Mouse (Mus musculus) limb, embryonic 14.5 days (tissue): Measurements from ENCODE around the gene Cyb5r2. TPM values are rescaled to one million over a fixed set of nuclear protein-coding genes. Genes with fewer than 3 reads are reported as not detected.

ENCODE experiments used
- ATAC-seq: fragments of 200-750 bp; cut with Nextera tagmentation; 2 replicates; pipeline ENCODE4 v1.8.0; 2017; ENCODE audit warnings: low read depth, moderate number of reproducible peaks, moderate TSS enrichment; ENCODE audit not compliant: low FRiP score
- DNase-seq: peaks from one replicate; pipeline ENCODE4 v3.0.0-alpha.2; 2015; ENCODE audit warnings: low spot score
- H3K27ac ChIP-seq: fragments of 300-500 bp; sonication (generic); replicated peaks from 2 replicates; pipeline ENCODE4 v1.5.1; 2014; ENCODE audit warnings: low read depth, mild to moderate bottlenecking, low read length, moderate library complexity, mixed read lengths
- H3K27me3 ChIP-seq: fragments of 300-500 bp; sonication (generic); 2 replicates; pipeline ENCODE4 v1.6.1; 2014; ENCODE audit warnings: low read length, mixed read lengths; ENCODE audit not compliant: control insufficient read depth, insufficient read depth
- H3K36me3 ChIP-seq: fragments of 300-500 bp; sonication (generic); 2 replicates; pipeline ENCODE4 v1.6.1; 2014; ENCODE audit warnings: mild to moderate bottlenecking, low read length, moderate library complexity, mixed read lengths; ENCODE audit not compliant: control insufficient read depth, insufficient read depth
- H3K4me1 ChIP-seq: fragments of 300-500 bp; sonication (generic); 2 replicates; pipeline ENCODE4 v1.6.1; 2014; ENCODE audit warnings: antibody characterized with exemption, low read length, mixed read lengths; ENCODE audit not compliant: control insufficient read depth, insufficient read depth
- H3K4me2 ChIP-seq: fragments of 300-500 bp; sonication (generic); replicated peaks from 2 replicates; pipeline ENCODE4 v1.6.1; 2014; ENCODE audit warnings: low read depth, mild to moderate bottlenecking, low read length, moderate library complexity; ENCODE audit not compliant: severe bottlenecking
- H3K4me3 ChIP-seq: fragments of 300-500 bp; sonication (generic); replicated peaks from 2 replicates; pipeline ENCODE4 v1.5.1; 2014; ENCODE audit warnings: low read length
- H3K9ac ChIP-seq: fragments of 300-500 bp; sonication (generic); 2 replicates; pipeline ENCODE4 v1.6.1; 2014; ENCODE audit warnings: mild to moderate bottlenecking, low read depth, low read length, moderate library complexity; ENCODE audit not compliant: severe bottlenecking
- H3K9me3 ChIP-seq: fragments of 300-500 bp; sonication (generic); 2 replicates; pipeline ENCODE4 v1.6.1; 2016; ENCODE audit warnings: low read length; ENCODE audit not compliant: control insufficient read depth
- POLR2A ChIP-seq: fragments of 200-500 bp; IDR thresholded peaks from 2 replicates; pipeline ENCODE4 v1.8.0; 2012; ENCODE audit warnings: inconsistent platforms, mild to moderate bottlenecking, moderate library complexity, borderline replicate concordance; ENCODE audit not compliant: insufficient read depth, insufficient read length; ENCODE audit errors: extremely low read depth
- WGBS: fragments of 180-500 bp; shearing (Covaris S2); extraction: QIAGEN DNeasy Blood & Tissue Kit; methylation state at CpG from one replicate; pipeline ENCODE4 v1.1.7; 2014; 5-methylcytosine and 5-hydroxymethylcytosine counted together
- polyA plus RNA-seq, 2 experiments: library from polyadenylated mRNA; depleted of rRNA in 1 of 2; stranded (reverse) in 1 of 2; unstranded in 1 of 2; fragments of >200 nt; fragmentation: Nextera tagmentation in 1 of 2; extraction: Ambion mirVana in 1 of 2; gene quantifications; 2 replicates each; pipeline versions ENCODE4 v1.2.1 to v1.2.3; 2012 to 2014

Cyb5r2 gene
- polyA plus RNA-seq, 2 experiments = 0.14 to 0.23 TPM

DNA sequence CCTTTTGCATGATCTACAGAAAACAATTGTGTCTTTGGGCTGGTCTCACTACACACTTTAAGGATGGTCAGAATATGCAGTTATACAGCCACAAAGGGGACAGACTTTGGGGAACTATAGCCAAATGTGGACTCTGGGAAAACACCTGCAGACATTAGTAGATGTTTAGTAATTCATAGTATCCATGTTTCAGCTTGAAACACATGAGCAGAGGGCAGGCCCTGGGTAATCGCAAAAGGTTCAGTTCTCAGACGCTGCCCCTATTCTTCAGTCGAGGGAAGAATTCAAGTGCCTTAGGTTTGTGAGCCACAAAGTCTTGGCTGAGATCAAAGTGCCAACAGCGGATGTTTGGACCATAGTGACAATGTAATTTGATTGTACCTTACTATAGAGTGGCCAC is 13.4 kb downstream of the Cyb5r2 start:
- Histone ChIP-seq H3K27ac (no peak overlapping the region), H3K9ac (no peak overlapping the region), H3K4me2 (no peak overlapping the region), H3K4me1 (no peaks in the 10 kb centered on the region), H3K4me3 (no peak overlapping the region), H3K36me3 (peaks cover 31% of the 10 kb centered on the region), H3K27me3 (no peaks in the 10 kb centered on the region), H3K9me3 (no peaks in the 10 kb centered on the region)
- 84% methylated on average over 4 of the region's 4 CpGs for WGBS
- no peak for ATAC-seq
- no peak for DNase-seq
- TF ChIP-seq POLR2A = no peak

DNA sequence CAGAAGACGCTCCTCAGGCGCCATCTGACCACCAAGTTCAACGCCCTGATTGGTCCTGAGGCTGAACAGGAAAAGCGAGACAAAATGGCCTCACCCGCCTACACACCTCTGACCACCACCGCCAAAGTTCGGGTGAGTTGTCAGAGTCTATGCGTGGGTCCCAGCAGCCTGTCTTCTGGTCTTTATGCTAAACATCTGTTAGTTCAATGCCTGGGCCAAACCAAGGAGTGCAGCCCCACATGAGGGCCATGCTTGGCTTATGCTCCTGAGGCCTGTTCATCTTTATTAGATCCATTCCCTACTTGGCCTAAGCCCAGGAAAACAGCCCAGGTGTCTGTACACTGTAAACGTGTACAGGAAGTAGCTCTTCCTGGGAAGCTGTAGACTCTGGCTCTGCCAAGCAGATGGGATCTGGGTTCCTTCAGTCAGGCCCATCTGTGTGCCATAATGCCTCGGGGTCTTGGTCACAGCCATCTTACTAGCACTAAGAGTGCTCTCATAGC is 14.8 kb downstream of the Cyb5r2 start:
- ATAC-seq (peak; percentile 38; the same call in 1 of the 2 replicates), DNase-seq (peak; percentile 12)
- no peak overlapping the region for H3K27ac ChIP-seq
- TF ChIP-seq POLR2A = no peak
- H3K36me3 ChIP-seq = peaks cover 31% of the 10 kb centered on the region
- H3K27me3 ChIP-seq = no peaks in the 10 kb centered on the region
- H3K4me2 ChIP-seq = no peak overlapping the region
- WGBS = 70% methylated on average over 10 of the region's 10 CpGs
- H3K4me3 ChIP-seq = no peak overlapping the region
- H3K9ac ChIP-seq = no peak overlapping the region
- H3K9me3 ChIP-seq = no peaks in the 10 kb centered on the region
- H3K4me1 ChIP-seq = no peaks in the 10 kb centered on the region

DNA sequence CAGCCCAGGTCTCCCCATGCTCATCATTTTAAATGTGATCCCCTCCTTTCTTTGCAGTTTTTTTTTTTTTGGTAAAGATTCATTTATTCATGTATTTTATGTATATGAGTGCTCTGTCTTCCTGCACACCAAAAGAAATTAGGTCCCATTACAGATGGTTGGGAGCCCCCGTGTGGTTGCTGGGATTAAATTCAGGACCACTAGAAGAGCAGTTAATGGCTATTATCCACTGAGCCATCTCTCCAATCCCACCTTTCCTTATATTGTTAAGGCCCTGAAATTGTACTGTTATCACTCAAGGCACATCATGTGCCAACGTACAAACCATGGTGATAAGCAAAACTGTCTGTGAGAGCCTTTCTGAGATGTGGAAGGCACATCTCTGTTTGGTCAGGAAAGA is 19.1 kb downstream of the Cyb5r2 start:
- H3K4me2 ChIP-seq = no peak overlapping the region
- DNase-seq (peak; percentile 61), ATAC-seq (no peak)
- H3K36me3 ChIP-seq = peaks cover 16% of the 10 kb centered on the region; the same call in 1 of the 2 replicates
- WGBS = 48% methylated on average over 2 of the region's 2 CpGs
- H3K9me3 ChIP-seq = no peaks in the 10 kb centered on the region
- H3K27me3 ChIP-seq = no peaks in the 10 kb centered on the region
- no peak overlapping the region for H3K4me3 ChIP-seq
- H3K9ac ChIP-seq = no peak overlapping the region
- H3K4me1 ChIP-seq = no peaks in the 10 kb centered on the region
- H3K27ac ChIP-seq = no peak overlapping the region
- TF ChIP-seq POLR2A = no peak

DNA sequence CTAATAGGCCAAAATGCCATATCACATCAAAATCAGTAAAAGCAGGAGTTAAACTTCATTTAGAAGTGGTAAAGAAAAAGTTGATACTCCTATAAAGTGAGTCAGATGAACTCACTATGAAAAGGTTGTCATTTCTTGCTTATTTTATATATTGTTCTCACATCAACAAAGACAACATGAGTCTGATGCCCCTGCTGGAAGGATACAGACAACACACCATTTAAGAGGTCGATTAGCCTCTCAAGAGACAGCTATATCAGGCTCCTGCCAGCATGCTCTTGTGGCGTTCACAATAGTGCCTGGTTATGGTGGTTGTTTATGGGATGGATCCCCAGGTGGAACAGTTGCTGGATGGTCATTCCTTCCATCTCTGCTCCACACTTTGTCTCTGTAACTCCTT is 24.7 kb downstream of the Cyb5r2 start:
- DNase-seq (no peak), ATAC-seq (no peak)
- no peak for TF ChIP-seq POLR2A
- Histone ChIP-seq H3K4me1 (no peaks in the 10 kb centered on the region), H3K36me3 (peaks cover 16% of the 10 kb centered on the region), H3K4me3 (no peak overlapping the region), H3K9me3 (no peaks in the 10 kb centered on the region), H3K9ac (no peak overlapping the region), H3K4me2 (no peak overlapping the region), H3K27me3 (no peaks in the 10 kb centered on the region), H3K27ac (no peak overlapping the region)
- 75% methylated on average over 2 of the region's 2 CpGs for whole genome bisulfite sequencing

DNA sequence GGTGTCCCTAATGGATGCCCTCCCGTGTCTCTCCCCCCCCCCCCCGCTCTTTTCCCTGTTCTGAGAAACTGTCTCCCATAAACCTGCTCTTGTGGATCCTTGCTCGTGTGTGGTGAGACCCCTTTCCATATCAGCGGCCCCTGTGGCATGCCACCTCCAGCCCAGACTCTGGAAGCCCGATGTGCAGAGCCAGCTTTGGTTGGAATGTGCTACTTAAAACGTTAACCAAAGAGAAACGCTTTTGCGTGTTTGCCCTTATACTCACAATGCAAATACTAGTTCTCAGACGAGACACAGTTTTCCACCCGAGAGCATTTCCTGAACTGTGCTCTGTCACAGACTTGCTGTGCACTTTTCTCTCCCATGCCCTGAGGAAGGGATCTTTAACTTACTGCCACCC is 27.2 kb downstream of the Cyb5r2 start:
- Histone ChIP-seq H3K9ac (no peak overlapping the region), H3K4me1 (0 out of 2 replicates have a peak, but pooled peaks cover 4% of the 10 kb centered on the region), H3K27ac (no peak overlapping the region), H3K9me3 (no peaks in the 10 kb centered on the region), H3K27me3 (no peaks in the 10 kb centered on the region), H3K4me2 (no peak overlapping the region), H3K4me3 (no peak overlapping the region), H3K36me3 (peaks cover 28% of the 10 kb centered on the region)
- no peak for TF ChIP-seq POLR2A
- ATAC-seq (no peak), DNase-seq (no peak)
- 84% methylated on average over 9 of the region's 10 CpGs for WGBS

DNA sequence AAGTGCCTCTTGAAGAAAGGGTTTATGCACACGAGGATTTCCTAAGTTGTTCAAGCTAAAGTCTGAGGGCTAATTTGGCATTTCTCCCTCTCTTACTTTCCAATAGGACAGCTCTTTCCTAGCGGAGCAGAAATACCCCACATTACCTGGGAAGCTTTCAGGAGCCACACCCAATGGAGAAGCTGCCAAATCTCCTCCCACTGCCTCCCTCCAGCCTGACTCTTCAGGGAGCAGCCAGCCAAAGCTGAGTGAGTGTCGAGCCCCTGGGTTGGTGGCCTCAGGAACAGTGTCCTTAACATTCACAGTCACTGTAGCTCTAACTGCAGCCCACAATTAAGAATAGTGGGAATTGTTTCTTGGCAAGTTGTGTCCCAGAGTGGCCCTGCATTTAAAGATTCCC is 30.3 kb downstream of the Cyb5r2 start:
- peak; percentile 27 for DNase-seq
- no peaks in the 10 kb centered on the region for H3K27me3 ChIP-seq
- no peak overlapping the region for H3K9ac ChIP-seq
- peaks cover 38% of the 10 kb centered on the region for H3K36me3 ChIP-seq
- WGBS = 57% methylated on average over 3 of the region's 3 CpGs
- no peak for ATAC-seq
- no peak overlapping the region for H3K4me3 ChIP-seq
- no peaks in the 10 kb centered on the region for H3K9me3 ChIP-seq
- no peak for TF ChIP-seq POLR2A
- H3K27ac ChIP-seq = no peak overlapping the region
- H3K4me2 ChIP-seq = no peak overlapping the region
- H3K4me1 ChIP-seq = 0 out of 2 replicates have a peak, but pooled peaks cover 4% of the 10 kb centered on the region
